Mouse (Mus musculus) right cerebral cortex, adult 2 months (tissue): Measurements from ENCODE around the gene Disc1.

Experiments used
- DNase-seq, 2 experiments: peaks; one replicate each; pipeline ENCODE4 v3.0.0; 2021 to 2022; ENCODE audit warnings: low spot score in 2 of 2

Disc1 gene

GRCm38 (mm10) chr8:125268181-125268705 is 214.2 kb downstream of the Disc1 start:
- DNase-seq, result no peak

GRCm38 (mm10) chr8:125270292-125270691 is 216.3 kb downstream of the Disc1 start:
- DNase-seq, result no peak

GRCm38 (mm10) chr8:125271357-125271756 is 217.4 kb downstream of the Disc1 start:
- DNase-seq, result no peak

- no peak for DNase-seq
These were observed 218.3 kb downstream of the Disc1 start for GRCm38 (mm10) chr8:125272089-125272866.

- no peak for DNase-seq
These were observed 223.2 kb downstream of the Disc1 start for GRCm38 (mm10) chr8:125277071-125277682.

- no peak for DNase-seq
These were observed 225.2 kb downstream of the Disc1 start for GRCm38 (mm10) chr8:125279156-125279555.

- no peak for DNase-seq
These were observed 225.9 kb downstream of the Disc1 start for GRCm38 (mm10) chr8:125279892-125280291.

GRCm38 (mm10) chr8:125282531-125282930 is 228.5 kb downstream of the Disc1 start:
- no peak for DNase-seq

GRCm38 (mm10) chr8:125283542-125283941 is 229.5 kb downstream of the Disc1 start:
- no peak for DNase-seq

- DNase-seq, result no peak
These were observed 230.9 kb downstream of the Disc1 start for GRCm38 (mm10) chr8:125284875-125285274.

- no peak for DNase-seq
These were observed 231.4 kb downstream of the Disc1 start for GRCm38 (mm10) chr8:125285391-125285790.

- DNase-seq, result peak; percentile 7 to 17
These were observed 232.1 kb downstream of the Disc1 start for GRCm38 (mm10) chr8:125285966-125286681.

- DNase-seq, result no peak
These were observed 233.3 kb downstream of the Disc1 start for GRCm38 (mm10) chr8:125287311-125287710.

GRCm38 (mm10) chr8:125287841-125288341 is 233.9 kb downstream of the Disc1 start:
- DNase-seq, result no peak

- DNase-seq, result no peak
These were observed 237.5 kb downstream of the Disc1 start for GRCm38 (mm10) chr8:125291506-125291905.

- no peak for DNase-seq
These were observed 238.1 kb downstream of the Disc1 start for GRCm38 (mm10) chr8:125291932-125292717.

GRCm38 (mm10) chr8:125292933-125293591 is 239.1 kb downstream of the Disc1 start:
- DNase-seq, result peak; percentile 75 to 81

GRCm38 (mm10) chr8:125299248-125299647 is 245.3 kb downstream of the Disc1 start:
- DNase-seq, result no peak

- no peak for DNase-seq
These were observed 248.0 kb downstream of the Disc1 start for GRCm38 (mm10) chr8:125301931-125302361.

- DNase-seq, result no peak
These were observed 252.7 kb downstream of the Disc1 start for GRCm38 (mm10) chr8:125306665-125307064.

GRCm38 (mm10) chr8:125309985-125310384 is 256.0 kb downstream of the Disc1 start:
- peak; percentile 48 to 52 for DNase-seq
